Mouse (Mus musculus) activated CD4-positive, CD25-positive, alpha-beta regulatory T cell, adult 4 months (primary cell): ENCODE data around the gene C130050O18Rik. TPM values are rescaled to one million over a fixed set of nuclear protein-coding genes. Genes with fewer than 3 reads are reported as not detected.
"Not testable (repeated sequence)": the region's sequence is repeated elsewhere in the genome, so short reads cannot be mapped to it uniquely, and the experiment has no call there.

Experiments
- ATAC-seq: one replicate; pipeline ENCODE4 v1.8.0; 2017
- polyA plus RNA-seq, 2 experiments: library from polyadenylated mRNA; unstranded; fragments of 100-300 nt; shearing (Covaris generic); gene quantifications; one replicate each; pipeline ENCODE4 v1.2.1; 2017

Gene C130050O18Rik
- polyA plus RNA-seq, 2 experiments from 2014 or later = not detected

- ATAC-seq = no peak
These were observed 24.5 kb upstream of the C130050O18Rik start for GRCm38 (mm10) chr5:139380385-139381248.

GRCm38 (mm10) chr5:139381586-139382513 lies 23.2 kb upstream of the C130050O18Rik start:
- ATAC-seq = peak; percentile 69

- peak; percentile 75 for ATAC-seq
These were observed 22.3 kb upstream of the C130050O18Rik start for GRCm38 (mm10) chr5:139382760-139383159.

- ATAC-seq = no peak
These were observed 21.8 kb upstream of the C130050O18Rik start for GRCm38 (mm10) chr5:139383234-139383633.

- ATAC-seq = peak; percentile 28
These were observed 20.5 kb upstream of the C130050O18Rik start for GRCm38 (mm10) chr5:139384531-139384930.

GRCm38 (mm10) chr5:139386047-139386446 lies 19.0 kb upstream of the C130050O18Rik start:
- no peak for ATAC-seq

GRCm38 (mm10) chr5:139387329-139388194 lies 17.5 kb upstream of the C130050O18Rik start:
- no peak for ATAC-seq

- no peak for ATAC-seq
These were observed 16.9 kb upstream of the C130050O18Rik start for GRCm38 (mm10) chr5:139388195-139388570.

- ATAC-seq = peak; percentile 40
These were observed 16.1 kb upstream of the C130050O18Rik start for GRCm38 (mm10) chr5:139388694-139389675.

- ATAC-seq = no peak
These were observed 15.4 kb upstream of the C130050O18Rik start for GRCm38 (mm10) chr5:139389676-139390061.

GRCm38 (mm10) chr5:139390324-139391119 lies 14.6 kb upstream of the C130050O18Rik start:
- not testable (repeated sequence) for ATAC-seq

- no peak for ATAC-seq
These were observed 13.6 kb upstream of the C130050O18Rik start for GRCm38 (mm10) chr5:139391309-139391990.

- no peak for ATAC-seq
These were observed 12.6 kb upstream of the C130050O18Rik start for GRCm38 (mm10) chr5:139392219-139393196.

- no peak for ATAC-seq
These were observed 11.9 kb upstream of the C130050O18Rik start for GRCm38 (mm10) chr5:139393197-139393588.

- ATAC-seq = no peak
These were observed 10.7 kb upstream of the C130050O18Rik start for GRCm38 (mm10) chr5:139394399-139394798.

GRCm38 (mm10) chr5:139395528-139395927 lies 9.6 kb upstream of the C130050O18Rik start:
- no peak for ATAC-seq

- no peak for ATAC-seq
These were observed 7.6 kb upstream of the C130050O18Rik start for GRCm38 (mm10) chr5:139397359-139397916.
